Mouse (Mus musculus): ENCODE measurements around the gene Gm10282. TPM values are rescaled to one million over a fixed set of nuclear protein-coding genes. Genes with fewer than 3 reads are reported as not detected.

Gene Gm10282
- polyA plus RNA-seq, 1 experiment from 2014 or later = 14.5 TPM

GRCm38 (mm10) chr8:72289051-72289450 is 16.0 kb downstream of the Gm10282 start:
- H3K36me3 ChIP-seq (ENCODE audit: control insufficient read depth, insufficient read depth, low read length) = no peaks in the 10 kb centered on the region
- H3K9me3 ChIP-seq (ENCODE audit: control insufficient read depth, low read length) = no peaks in the 10 kb centered on the region
- no peaks in the 10 kb centered on the region for H3K4me1 ChIP-seq (ENCODE audit: control insufficient read depth, insufficient read depth, low read depth, low read length)
- no peak overlapping the region for H3K4me3 ChIP-seq (ENCODE audit: low read length)
- no peak overlapping the region for H3K4me2 ChIP-seq (ENCODE audit: low read length)
- no peak overlapping the region for H3K9ac ChIP-seq (ENCODE audit: low read depth, low read length)
- H3K27ac ChIP-seq (ENCODE audit: low read depth, low read length) = no peak overlapping the region
- ATAC-seq = no peak
- H3K27me3 ChIP-seq (replicated peaks; ENCODE audit: control insufficient read depth, insufficient read depth, low read length) = no peaks in the 10 kb centered on the region

- no peaks in the 10 kb centered on the region for H3K4me1 ChIP-seq (ENCODE audit: control insufficient read depth, insufficient read depth, low read depth, low read length)
- no peak overlapping the region for H3K4me2 ChIP-seq (ENCODE audit: low read length)
- WGBS = 78% methylated on average over 4 of the region's 4 CpGs
- no peak overlapping the region for H3K9ac ChIP-seq (ENCODE audit: low read depth, low read length)
- no peak overlapping the region for H3K4me3 ChIP-seq (ENCODE audit: low read length)
- H3K27ac ChIP-seq (ENCODE audit: low read depth, low read length) = no peak overlapping the region
- no peaks in the 10 kb centered on the region for H3K27me3 ChIP-seq (replicated peaks; ENCODE audit: control insufficient read depth, insufficient read depth, low read length)
- ATAC-seq = no peak
- no peaks in the 10 kb centered on the region for H3K36me3 ChIP-seq (ENCODE audit: control insufficient read depth, insufficient read depth, low read length)
- no peaks in the 10 kb centered on the region for H3K9me3 ChIP-seq (ENCODE audit: control insufficient read depth, low read length)
These were observed 19.8 kb downstream of the Gm10282 start for GRCm38 (mm10) chr8:72285285-72285684.

GRCm38 (mm10) chr8:72281634-72282033 is 23.4 kb downstream of the Gm10282 start:
- WGBS = 41% methylated on average over 3 of the region's 3 CpGs
- no peak overlapping the region for H3K4me3 ChIP-seq (ENCODE audit: low read length)
- H3K9me3 ChIP-seq (ENCODE audit: control insufficient read depth, low read length) = no peaks in the 10 kb centered on the region
- no peaks in the 10 kb centered on the region for H3K4me1 ChIP-seq (ENCODE audit: control insufficient read depth, insufficient read depth, low read depth, low read length)
- H3K27me3 ChIP-seq (replicated peaks; ENCODE audit: control insufficient read depth, insufficient read depth, low read length) = no peaks in the 10 kb centered on the region
- no peak overlapping the region for H3K27ac ChIP-seq (ENCODE audit: low read depth, low read length)
- 0 out of 2 replicates have a peak, but pooled peaks have one; percentile 30 for ATAC-seq
- no peaks in the 10 kb centered on the region for H3K36me3 ChIP-seq (ENCODE audit: control insufficient read depth, insufficient read depth, low read length)
- no peak overlapping the region for H3K4me2 ChIP-seq (ENCODE audit: low read length)
- no peak overlapping the region for H3K9ac ChIP-seq (ENCODE audit: low read depth, low read length)

GRCm38 (mm10) chr8:72279151-72279550 is 25.9 kb downstream of the Gm10282 start:
- Histone ChIP-seq H3K36me3 (ENCODE audit: control insufficient read depth, insufficient read depth, low read length) (no peaks in the 10 kb centered on the region), H3K27me3 (replicated peaks; ENCODE audit: control insufficient read depth, insufficient read depth, low read length) (no peaks in the 10 kb centered on the region), H3K4me2 (ENCODE audit: low read length) (no peak overlapping the region), H3K4me3 (ENCODE audit: low read length) (no peak overlapping the region), H3K27ac (ENCODE audit: low read depth, low read length) (no peak overlapping the region), H3K9ac (ENCODE audit: low read depth, low read length) (no peak overlapping the region), H3K4me1 (ENCODE audit: control insufficient read depth, insufficient read depth, low read depth, low read length) (no peaks in the 10 kb centered on the region), H3K9me3 (ENCODE audit: control insufficient read depth, low read length) (no peaks in the 10 kb centered on the region)
- no peak for ATAC-seq
- 74% methylated on average over 7 of the region's 7 CpGs for WGBS

- Histone ChIP-seq H3K9ac (ENCODE audit: low read depth, low read length) (no peak overlapping the region), H3K9me3 (ENCODE audit: control insufficient read depth, low read length) (no peaks in the 10 kb centered on the region), H3K4me2 (ENCODE audit: low read length) (no peak overlapping the region), H3K27me3 (replicated peaks; ENCODE audit: control insufficient read depth, insufficient read depth, low read length) (no peaks in the 10 kb centered on the region), H3K4me3 (ENCODE audit: low read length) (no peak overlapping the region), H3K36me3 (ENCODE audit: control insufficient read depth, insufficient read depth, low read length) (no peaks in the 10 kb centered on the region), H3K4me1 (ENCODE audit: control insufficient read depth, insufficient read depth, low read depth, low read length) (no peaks in the 10 kb centered on the region), H3K27ac (ENCODE audit: low read depth, low read length) (no peak overlapping the region)
- WGBS = 81% methylated on average over 3 of the region's 3 CpGs
- ATAC-seq = no peak
These were observed 27.8 kb downstream of the Gm10282 start for GRCm38 (mm10) chr8:72277244-72277643.

- Histone ChIP-seq H3K27me3 (replicated peaks; ENCODE audit: control insufficient read depth, insufficient read depth, low read length) (no peaks in the 10 kb centered on the region), H3K4me2 (ENCODE audit: low read length) (no peak overlapping the region), H3K9me3 (ENCODE audit: control insufficient read depth, low read length) (no peaks in the 10 kb centered on the region), H3K4me3 (ENCODE audit: low read length) (no peak overlapping the region), H3K27ac (ENCODE audit: low read depth, low read length) (no peak overlapping the region), H3K4me1 (ENCODE audit: control insufficient read depth, insufficient read depth, low read depth, low read length) (no peaks in the 10 kb centered on the region), H3K36me3 (ENCODE audit: control insufficient read depth, insufficient read depth, low read length) (no peaks in the 10 kb centered on the region), H3K9ac (ENCODE audit: low read depth, low read length) (no peak overlapping the region)
- 78% methylated on average over 5 of the region's 5 CpGs for WGBS
- ATAC-seq = no peak
These were observed 31.3 kb downstream of the Gm10282 start for GRCm38 (mm10) chr8:72273807-72274206.

- H3K4me3 ChIP-seq (ENCODE audit: low read length) = no peak overlapping the region
- no peak overlapping the region for H3K27ac ChIP-seq (ENCODE audit: low read depth, low read length)
- 77% methylated on average over 1 of the region's 1 CpGs for WGBS
- no peak for ATAC-seq
- H3K9me3 ChIP-seq (ENCODE audit: control insufficient read depth, low read length) = no peaks in the 10 kb centered on the region
- no peaks in the 10 kb centered on the region for H3K4me1 ChIP-seq (ENCODE audit: control insufficient read depth, insufficient read depth, low read depth, low read length)
- H3K4me2 ChIP-seq (ENCODE audit: low read length) = no peak overlapping the region
- H3K9ac ChIP-seq (ENCODE audit: low read depth, low read length) = no peak overlapping the region
- no peaks in the 10 kb centered on the region for H3K27me3 ChIP-seq (replicated peaks; ENCODE audit: control insufficient read depth, insufficient read depth, low read length)
- no peaks in the 10 kb centered on the region for H3K36me3 ChIP-seq (ENCODE audit: control insufficient read depth, insufficient read depth, low read length)
These were observed 31.8 kb downstream of the Gm10282 start for GRCm38 (mm10) chr8:72273111-72273770.

- no peaks in the 10 kb centered on the region for H3K9me3 ChIP-seq (ENCODE audit: control insufficient read depth, low read length)
- no peak overlapping the region for H3K27ac ChIP-seq (ENCODE audit: low read depth, low read length)
- 24% methylated on average over 3 of the region's 3 CpGs for WGBS
- H3K4me1 ChIP-seq (ENCODE audit: control insufficient read depth, insufficient read depth, low read depth, low read length) = no peaks in the 10 kb centered on the region
- no peak overlapping the region for H3K4me3 ChIP-seq (ENCODE audit: low read length)
- no peaks in the 10 kb centered on the region for H3K36me3 ChIP-seq (ENCODE audit: control insufficient read depth, insufficient read depth, low read length)
- no peaks in the 10 kb centered on the region for H3K27me3 ChIP-seq (replicated peaks; ENCODE audit: control insufficient read depth, insufficient read depth, low read length)
- H3K4me2 ChIP-seq (ENCODE audit: low read length) = no peak overlapping the region
- H3K9ac ChIP-seq (ENCODE audit: low read depth, low read length) = no peak overlapping the region
- no peak for ATAC-seq
These were observed 32.7 kb downstream of the Gm10282 start for GRCm38 (mm10) chr8:72272361-72272760.

GRCm38 (mm10) chr8:72271691-72272090 is 33.4 kb downstream of the Gm10282 start:
- no peak overlapping the region for H3K4me3 ChIP-seq (ENCODE audit: low read length)
- H3K9ac ChIP-seq (ENCODE audit: low read depth, low read length) = no peak overlapping the region
- H3K27me3 ChIP-seq (replicated peaks; ENCODE audit: control insufficient read depth, insufficient read depth, low read length) = no peaks in the 10 kb centered on the region
- no peaks in the 10 kb centered on the region for H3K4me1 ChIP-seq (ENCODE audit: control insufficient read depth, insufficient read depth, low read depth, low read length)
- no peak overlapping the region for H3K27ac ChIP-seq (ENCODE audit: low read depth, low read length)
- ATAC-seq = no peak
- WGBS = 72% methylated on average over 3 of the region's 3 CpGs
- H3K4me2 ChIP-seq (ENCODE audit: low read length) = no peak overlapping the region
- H3K9me3 ChIP-seq (ENCODE audit: control insufficient read depth, low read length) = no peaks in the 10 kb centered on the region
- no peaks in the 10 kb centered on the region for H3K36me3 ChIP-seq (ENCODE audit: control insufficient read depth, insufficient read depth, low read length)
